Mouse (Mus musculus): ENCODE data around the gene Gm10722.
"Not testable (repeated sequence)": the region's sequence is repeated elsewhere in the genome, so short reads cannot be mapped to it uniquely, and the experiment has no call there.

- not testable (repeated sequence) for TF ChIP-seq POLR2A (IDR thresholded peaks at IDR 0.05; ENCODE audit: extremely low read depth, insufficient read depth, low read length); CTCF (IDR thresholded peaks at IDR 0.05; ENCODE audit: low read depth, low read length)
Observed at GRCm38 (mm10) chr9:3002794-3003396, 2.2 kb downstream of the Gm10722 start, which contains the start of gene Gm11168.

Measured in liver, adult 2 months (tissue).